Mouse (Mus musculus) MEL (cell line): ENCODE data around the gene Tsnaxip1. TPM values are rescaled to one million over a fixed set of nuclear protein-coding genes. Genes with fewer than 3 reads are reported as not detected.

ENCODE experiments used
- DNase-seq: peaks from one replicate; pipeline ENCODE4 v3.0.0; 2011; ENCODE audit warnings: low read depth, low spot score
- H3K27ac ChIP-seq: 2 replicates; pipeline ENCODE4 v1.5.1; 2012; ENCODE audit warnings: low read depth, mild to moderate bottlenecking, control low read depth, low read length, moderate library complexity; ENCODE audit not compliant: control insufficient read depth
- H3K27me3 ChIP-seq, 2 experiments: fragments of 150-350 bp in 1 of 2; sonication (generic) in 1 of 2; 2 replicates each; pipeline ENCODE4 v1.6.1; 2012; ENCODE audit warnings: low read length in 2 of 2, mild to moderate bottlenecking in 2 of 2, improper control_type of control experiment in 1 of 2, moderate library complexity in 1 of 2; ENCODE audit not compliant: insufficient read depth in 2 of 2, control insufficient read depth in 1 of 2
- H3K36me3 ChIP-seq, 2 experiments: 2 replicates each; pipeline ENCODE4 v1.6.1; 2012 to 2014; ENCODE audit warnings: low read length in 2 of 2, improper control_type of control experiment in 1 of 2, inconsistent platforms in 1 of 2, mild to moderate bottlenecking in 1 of 2; ENCODE audit not compliant: insufficient read depth in 2 of 2, control insufficient read depth in 1 of 2
- H3K4me1 ChIP-seq, 2 experiments: fragments of 150-350 bp in 1 of 2; sonication (generic) in 1 of 2; 2 replicates each; pipeline ENCODE4 v1.6.1; 2012; ENCODE audit warnings: low read length in 2 of 2, improper control_type of control experiment in 1 of 2, mild to moderate bottlenecking in 1 of 2; ENCODE audit not compliant: insufficient read depth in 2 of 2, control insufficient read depth in 1 of 2
- H3K4me3 ChIP-seq, 2 experiments: fragments of 150-350 bp in 1 of 2; sonication (generic) in 1 of 2; 2 replicates each; pipeline ENCODE4 v1.5.1; 2012; ENCODE audit warnings: low read depth in 2 of 2, low read length in 2 of 2, mild to moderate bottlenecking in 2 of 2, moderate library complexity in 2 of 2, control low read depth in 1 of 2, improper control_type of control experiment in 1 of 2; ENCODE audit not compliant: control insufficient read depth in 1 of 2, insufficient read depth in 1 of 2
- H3K79me2 ChIP-seq: 2 replicates; pipeline ENCODE4 v1.6.1; 2012; ENCODE audit warnings: mild to moderate bottlenecking, low read length, moderate library complexity; ENCODE audit not compliant: control insufficient read depth, poor library complexity, insufficient read depth
- H3K9ac ChIP-seq: 2 replicates; pipeline ENCODE4 v1.6.1; 2012; ENCODE audit warnings: low read depth, mild to moderate bottlenecking, control low read depth, low read length, moderate library complexity; ENCODE audit not compliant: control insufficient read depth, poor library complexity, severe bottlenecking
- H3K9me3 ChIP-seq: fragments of 150-350 bp; sonication (generic); replicated peaks from 2 replicates; pipeline ENCODE4 v1.6.1; 2012; ENCODE audit warnings: mild to moderate bottlenecking, low read length, improper control_type of control experiment, moderate library complexity; ENCODE audit not compliant: insufficient read depth
- BHLHE40 ChIP-seq: IDR thresholded peaks from 2 replicates; pipeline ENCODE4 v1.6.1; 2012; ENCODE audit warnings: low read depth, mild to moderate bottlenecking, inconsistent platforms, low read length, improper control_type of control experiment, borderline replicate concordance
- CHD1 ChIP-seq: IDR thresholded peaks from 2 replicates; pipeline ENCODE4 v1.6.1; 2012; ENCODE audit warnings: low read depth, mild to moderate bottlenecking, inconsistent platforms, low read length, improper control_type of control experiment
- CTCF ChIP-seq, 3 experiments: IDR thresholded peaks in 2 of 3; conservative IDR thresholded peaks in 1 of 3; 2 replicates each; pipeline ENCODE4 v1.5.1; 2011 to 2012; ENCODE audit warnings: low read length in 3 of 3, low read depth in 2 of 3, mild to moderate bottlenecking in 2 of 3, improper control_type of control experiment in 1 of 3, inconsistent platforms in 1 of 3, mixed read lengths in 1 of 3, moderate library complexity in 1 of 3; ENCODE audit not compliant: control insufficient read depth in 1 of 3, insufficient read depth in 1 of 3, poor library complexity in 1 of 3, severe bottlenecking in 1 of 3
- ELF1 ChIP-seq: IDR thresholded peaks from 2 replicates; pipeline ENCODE4 v1.6.1; 2014; ENCODE audit warnings: low read depth, mild to moderate bottlenecking, inconsistent platforms, low read length, improper control_type of control experiment, moderate library complexity
- EP300 ChIP-seq, 2 experiments: IDR thresholded peaks; 2 replicates each; pipeline ENCODE4 v1.6.1; 2011; ENCODE audit warnings: improper control_type of control experiment in 2 of 2, low read length in 2 of 2, low read depth in 1 of 2, mild to moderate bottlenecking in 1 of 2
- ETS1 ChIP-seq: IDR thresholded peaks from 2 replicates; pipeline ENCODE4 v1.6.1; 2012; ENCODE audit warnings: low read depth, mild to moderate bottlenecking, inconsistent platforms, low read length, improper control_type of control experiment, moderate library complexity
- GATA1 ChIP-seq: IDR thresholded peaks from 2 replicates; pipeline ENCODE4 v1.6.1; 2011; ENCODE audit warnings: low read depth, low read length, improper control_type of control experiment
- HCFC1 ChIP-seq: IDR thresholded peaks from 2 replicates; pipeline ENCODE4 v1.6.1; 2012; ENCODE audit warnings: low read depth, mild to moderate bottlenecking, inconsistent platforms, low read length, improper control_type of control experiment, moderate library complexity
- KAT2A ChIP-seq: conservative IDR thresholded peaks from 2 replicates; pipeline ENCODE4 v1.6.1; 2012; ENCODE audit warnings: low read depth, low read length, improper control_type of control experiment, inconsistent platforms
- MAFK ChIP-seq: IDR thresholded peaks from 2 replicates; pipeline ENCODE4 v1.6.1; 2011; ENCODE audit warnings: low read depth, mild to moderate bottlenecking, low read length, improper control_type of control experiment, borderline replicate concordance
- MXI1 ChIP-seq: IDR thresholded peaks from 2 replicates; pipeline ENCODE4 v1.6.1; 2011; ENCODE audit warnings: mild to moderate bottlenecking, low read depth, low read length, improper control_type of control experiment
- MYB ChIP-seq: IDR thresholded peaks from 2 replicates; pipeline ENCODE4 v1.6.1; 2011; ENCODE audit warnings: mild to moderate bottlenecking, low read depth, low read length, improper control_type of control experiment
- POLR2A ChIP-seq, 2 experiments: IDR thresholded peaks; 2 replicates each; pipeline ENCODE4 v1.6.1; 2011 to 2012; ENCODE audit warnings: low read length in 2 of 2, mild to moderate bottlenecking in 2 of 2, control low read depth in 1 of 2, improper control_type of control experiment in 1 of 2, low read depth in 1 of 2, moderate library complexity in 1 of 2; ENCODE audit not compliant: control insufficient read depth in 1 of 2, insufficient read depth in 1 of 2, poor library complexity in 1 of 2
- SIN3A ChIP-seq: IDR thresholded peaks from 2 replicates; pipeline ENCODE4 v1.6.1; 2012; ENCODE audit warnings: low read length, improper control_type of control experiment, inconsistent platforms
- SMC3 ChIP-seq: IDR thresholded peaks from 2 replicates; pipeline ENCODE4 v1.6.1; 2011; ENCODE audit warnings: low read depth, low read length, improper control_type of control experiment
- TAL1 ChIP-seq: IDR thresholded peaks from 2 replicates; pipeline ENCODE4 v1.6.1; 2012; ENCODE audit warnings: mild to moderate bottlenecking, inconsistent platforms, low read length, moderate library complexity, mixed read lengths
- TCF12 ChIP-seq: IDR thresholded peaks from 2 replicates; pipeline ENCODE4 v1.6.1; 2014; ENCODE audit warnings: low read depth, mild to moderate bottlenecking, inconsistent platforms, low read length, improper control_type of control experiment, moderate library complexity
- UBTF ChIP-seq: IDR thresholded peaks from 2 replicates; pipeline ENCODE4 v1.6.1; 2012; ENCODE audit warnings: low read depth, mild to moderate bottlenecking, inconsistent platforms, low read length, improper control_type of control experiment, moderate library complexity, borderline replicate concordance; ENCODE audit not compliant: insufficient read depth
- USF1 ChIP-seq: IDR thresholded peaks from 2 replicates; pipeline ENCODE4 v1.6.1; 2014; ENCODE audit warnings: low read depth, mild to moderate bottlenecking, inconsistent platforms, low read length, improper control_type of control experiment, moderate library complexity
- polyA plus RNA-seq, 2 experiments: library from polyadenylated mRNA; stranded (reverse) in 1 of 2; unstranded in 1 of 2; fragments of >175 nt in 1 of 2; fragments of >200 nt in 1 of 2; gene quantifications; 2 replicates each; pipeline versions ENCODE4 v1.2.1 to v1.2.4; 2012; ENCODE audit warnings: low replicate concordance in 2 of 2, low read depth in 1 of 2; ENCODE audit not compliant: insufficient read length in 2 of 2, insufficient read depth in 1 of 2, missing spikeins in 1 of 2
- total RNA-seq: library from RNA; depleted of rRNA; stranded (reverse); fragments of 300-350 nt; gene quantifications from 2 replicates; pipeline ENCODE4 v1.2.3, GENCODE M21; 2012

Tsnaxip1 gene
- total and polyA plus RNA-seq, 3 experiments = 0.10 TPM; not detected in 2

GRCm38 (mm10) chr8:105835318-105835717 is 7.8 kb downstream of the Tsnaxip1 start (continued):
- TF ChIP-seq UBTF (no peak), GATA1 (no peak), POLR2A (IDR thresholded peaks at IDR 0.05; ENCODE audit: control insufficient read depth in 1 of 2, insufficient read depth in 1 of 2, low read depth in 1 of 2, low read length in 2 of 2, poor library complexity in 1 of 2) (no peak), HCFC1 (no peak), MAFK (no peak), CTCF (IDR thresholded peaks at IDR 0.05 in 2 of 3, conservative IDR thresholded peaks at IDR 0.05 in 1 of 3; ENCODE audit: control insufficient read depth in 1 of 3, insufficient read depth in 1 of 3, low read depth in 2 of 3, low read length in 3 of 3, poor library complexity in 1 of 3, severe bottlenecking in 1 of 3) (peak; percentile 68 to 75 (median 73)), SMC3 (peak; percentile 75)

- no peak for DNase-seq
- Histone ChIP-seq H3K9me3 (no peaks in the 10 kb centered on the region), H3K27me3 (no peaks in the 10 kb centered on the region), H3K9ac (no peak overlapping the region), H3K36me3 (no peaks in the 10 kb centered on the region), H3K27ac (no peak overlapping the region), H3K79me2 (no peaks in the 10 kb centered on the region), H3K4me1 (0 out of 4 replicates have a peak, but pooled peaks cover 0 to 8% of the 10 kb centered on the region in 2 experiments), H3K4me3 (no peak overlapping the region)
- TF ChIP-seq MXI1 (no peak), TCF12 (no peak), MYB (no peak), ELF1 (no peak), CHD1 (no peak), USF1 (no peak), TAL1 (no peak), KAT2A (no peak)
These were observed 9.5 kb downstream of the Tsnaxip1 start for GRCm38 (mm10) chr8:105836991-105837390.

- DNase-seq = peak; percentile 39
- TF ChIP-seq SIN3A = no peak
- TF ChIP-seq GATA1 = peak; percentile 62
- TF ChIP-seq SMC3 = no peak
- TF ChIP-seq BHLHE40 = no peak
- TF ChIP-seq EP300 (IDR thresholded peaks at IDR 0.05; ENCODE audit: low read depth in 1 of 2, low read length in 2 of 2) = peak in 1 of 2 experiments; percentile 27; a peak in 1 of 4 replicates
- TF ChIP-seq ETS1 = 0 out of 2 replicates have a peak, but pooled peaks have one; percentile 18
- TF ChIP-seq MYB = no peak
- H3K27me3 ChIP-seq = no peaks in the 10 kb centered on the region
- H3K9ac ChIP-seq = no peak overlapping the region
- no peak overlapping the region for H3K27ac ChIP-seq
- H3K4me1 ChIP-seq = 0 out of 4 replicates have a peak, but pooled peaks cover 0 to 8% of the 10 kb centered on the region in 2 experiments
- H3K4me3 ChIP-seq = no peak overlapping the region
- H3K36me3 ChIP-seq = no peaks in the 10 kb centered on the region
- no peaks in the 10 kb centered on the region for H3K79me2 ChIP-seq
- no peaks in the 10 kb centered on the region for H3K9me3 ChIP-seq
These were observed 11.7 kb downstream of the Tsnaxip1 start for GRCm38 (mm10) chr8:105839209-105839608.
